Mouse (Mus musculus): ENCODE data around the gene Aif1.

DNA sequence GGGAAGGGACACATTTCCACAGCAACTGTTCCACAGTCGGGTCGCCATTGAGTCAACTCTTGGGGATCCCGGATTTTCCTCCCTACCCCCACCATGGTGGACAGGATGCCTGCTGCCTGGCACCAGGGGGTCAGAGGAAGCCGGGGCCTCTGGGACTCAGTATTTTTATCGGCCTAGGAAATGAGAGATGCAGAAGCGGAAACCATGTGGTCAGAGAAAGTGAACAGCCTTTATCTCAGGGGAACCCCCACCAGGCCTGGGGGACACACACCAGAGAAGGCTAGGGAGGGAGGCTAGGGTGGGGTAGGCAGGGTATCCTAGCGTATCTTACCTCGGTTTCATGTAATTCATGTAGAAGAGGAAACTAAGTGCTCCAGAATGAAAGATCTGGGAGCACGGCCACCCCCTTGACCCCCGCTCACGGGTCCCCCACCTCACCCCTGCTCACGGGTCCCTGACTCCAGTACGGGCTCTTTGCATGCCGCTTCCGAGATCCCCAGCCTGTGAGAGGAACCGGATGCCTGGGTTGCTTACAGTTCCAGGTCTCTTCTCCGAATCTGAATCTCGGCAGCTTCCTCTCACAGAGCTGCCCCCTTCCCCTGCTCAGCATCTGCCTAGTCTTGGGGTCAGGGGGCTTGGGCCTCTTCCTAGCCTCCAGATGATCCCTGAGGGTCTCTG, 42.8 kb upstream of the Aif1 start:
- TF ChIP-seq CTCF (IDR thresholded peaks at IDR 0.05; ENCODE audit: low read depth, low read length) (no peak), POLR2A (IDR thresholded peaks at IDR 0.05; ENCODE audit: borderline replicate concordance, low read depth, low read length) (no peak)
